Mouse (Mus musculus) limb, embryonic 14.5 days (tissue): ENCODE data around the gene Capn2. TPM values are rescaled to one million over a fixed set of nuclear protein-coding genes. Genes with fewer than 3 reads are reported as not detected.

Source experiments
- ATAC-seq: fragments of 200-750 bp; cut with Nextera tagmentation; 2 replicates; pipeline ENCODE4 v1.8.0; 2017; ENCODE audit warnings: low read depth, moderate number of reproducible peaks, moderate TSS enrichment; ENCODE audit not compliant: low FRiP score
- DNase-seq: peaks from one replicate; pipeline ENCODE4 v3.0.0-alpha.2; 2015; ENCODE audit warnings: low spot score
- H3K27ac ChIP-seq: fragments of 300-500 bp; sonication (generic); replicated peaks from 2 replicates; pipeline ENCODE4 v1.5.1; 2014; ENCODE audit warnings: low read depth, mild to moderate bottlenecking, low read length, moderate library complexity, mixed read lengths
- H3K27me3 ChIP-seq: fragments of 300-500 bp; sonication (generic); 2 replicates; pipeline ENCODE4 v1.6.1; 2014; ENCODE audit warnings: low read length, mixed read lengths; ENCODE audit not compliant: control insufficient read depth, insufficient read depth
- H3K36me3 ChIP-seq: fragments of 300-500 bp; sonication (generic); 2 replicates; pipeline ENCODE4 v1.6.1; 2014; ENCODE audit warnings: mild to moderate bottlenecking, low read length, moderate library complexity, mixed read lengths; ENCODE audit not compliant: control insufficient read depth, insufficient read depth
- H3K4me1 ChIP-seq: fragments of 300-500 bp; sonication (generic); 2 replicates; pipeline ENCODE4 v1.6.1; 2014; ENCODE audit warnings: antibody characterized with exemption, low read length, mixed read lengths; ENCODE audit not compliant: control insufficient read depth, insufficient read depth
- H3K4me2 ChIP-seq: fragments of 300-500 bp; sonication (generic); replicated peaks from 2 replicates; pipeline ENCODE4 v1.6.1; 2014; ENCODE audit warnings: low read depth, mild to moderate bottlenecking, low read length, moderate library complexity; ENCODE audit not compliant: severe bottlenecking
- H3K4me3 ChIP-seq: fragments of 300-500 bp; sonication (generic); replicated peaks from 2 replicates; pipeline ENCODE4 v1.5.1; 2014; ENCODE audit warnings: low read length
- H3K9ac ChIP-seq: fragments of 300-500 bp; sonication (generic); 2 replicates; pipeline ENCODE4 v1.6.1; 2014; ENCODE audit warnings: mild to moderate bottlenecking, low read depth, low read length, moderate library complexity; ENCODE audit not compliant: severe bottlenecking
- H3K9me3 ChIP-seq: fragments of 300-500 bp; sonication (generic); 2 replicates; pipeline ENCODE4 v1.6.1; 2016; ENCODE audit warnings: low read length; ENCODE audit not compliant: control insufficient read depth
- POLR2A ChIP-seq: fragments of 200-500 bp; IDR thresholded peaks from 2 replicates; pipeline ENCODE4 v1.8.0; 2012; ENCODE audit warnings: inconsistent platforms, mild to moderate bottlenecking, moderate library complexity, borderline replicate concordance; ENCODE audit not compliant: insufficient read depth, insufficient read length; ENCODE audit errors: extremely low read depth
- WGBS: fragments of 180-500 bp; shearing (Covaris S2); extraction: QIAGEN DNeasy Blood & Tissue Kit; methylation state at CpG from one replicate; pipeline ENCODE4 v1.1.7; 2014; 5-methylcytosine and 5-hydroxymethylcytosine counted together
- polyA plus RNA-seq, 2 experiments: library from polyadenylated mRNA; depleted of rRNA in 1 of 2; stranded (reverse) in 1 of 2; unstranded in 1 of 2; fragments of >200 nt; fragmentation: Nextera tagmentation in 1 of 2; extraction: Ambion mirVana in 1 of 2; gene quantifications; 2 replicates each; pipeline versions ENCODE4 v1.2.1 to v1.2.3; 2012 to 2014

Gene Capn2
- polyA plus RNA-seq, 2 experiments: 90.5 to 119 TPM

DNA sequence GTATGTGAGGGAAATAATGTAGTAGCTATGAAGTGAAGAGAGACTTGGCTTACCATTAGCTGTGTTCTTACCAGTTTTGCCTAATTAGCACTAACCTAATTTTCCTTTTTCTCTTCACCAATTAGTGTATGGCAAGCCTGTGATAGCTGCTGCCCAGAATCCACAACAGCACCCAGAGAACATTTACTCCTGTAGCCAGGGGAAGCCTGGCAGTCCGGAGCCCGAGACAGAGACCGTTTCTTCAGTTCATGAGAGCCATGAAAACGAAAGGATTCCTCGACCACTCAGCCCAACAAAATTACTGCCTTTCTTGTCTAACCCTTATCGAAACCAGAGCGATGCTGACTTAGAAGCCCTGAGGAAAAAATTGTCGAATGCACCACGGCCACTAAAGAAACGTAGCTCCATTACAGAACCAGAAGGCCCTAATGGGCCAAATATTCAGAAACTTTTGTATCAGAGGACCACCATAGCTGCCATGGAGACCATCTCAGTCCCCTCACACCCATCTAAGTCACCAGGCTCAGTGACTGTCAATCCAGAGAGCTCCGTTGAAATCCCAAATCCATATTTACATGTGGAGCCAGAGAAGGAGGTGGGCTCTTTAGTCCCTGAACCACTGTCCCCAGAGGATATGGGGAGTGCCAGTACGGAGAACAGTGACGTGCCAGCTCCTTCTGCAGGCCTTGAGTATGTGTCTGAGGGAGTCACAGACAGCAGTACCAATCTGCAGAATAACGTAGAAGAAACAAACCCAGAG lies 69.0 kb downstream of the Capn2 start:
- Histone ChIP-seq H3K4me2 (no peak overlapping the region), H3K27me3 (no peaks in the 10 kb centered on the region), H3K9ac (no peak overlapping the region), H3K36me3 (peaks cover 74% of the 10 kb centered on the region), H3K4me1 (no peaks in the 10 kb centered on the region), H3K4me3 (no peak overlapping the region), H3K9me3 (no peaks in the 10 kb centered on the region), H3K27ac (no peak overlapping the region)
- TF ChIP-seq POLR2A: no peak
- ATAC-seq: no peak
- DNase-seq: no peak
- WGBS: 93% methylated on average over 14 of the region's 14 CpGs

- no peak for TF ChIP-seq POLR2A
- H3K9me3 ChIP-seq: no peaks in the 10 kb centered on the region
- H3K4me1 ChIP-seq: no peaks in the 10 kb centered on the region; the same call in 1 of the 2 replicates
- 89% methylated on average over 2 of the region's 2 CpGs for WGBS
- no peak overlapping the region for H3K9ac ChIP-seq
- DNase-seq (no peak), ATAC-seq (no peak)
- no peak overlapping the region for H3K4me2 ChIP-seq
- peaks cover 89% of the 10 kb centered on the region for H3K36me3 ChIP-seq
- H3K27ac ChIP-seq: no peak overlapping the region
- H3K27me3 ChIP-seq: no peaks in the 10 kb centered on the region
- no peak overlapping the region for H3K4me3 ChIP-seq
Observed at GRCm38 (mm10) chr1:182444116-182444515, 73.3 kb downstream of the Capn2 start.

DNA sequence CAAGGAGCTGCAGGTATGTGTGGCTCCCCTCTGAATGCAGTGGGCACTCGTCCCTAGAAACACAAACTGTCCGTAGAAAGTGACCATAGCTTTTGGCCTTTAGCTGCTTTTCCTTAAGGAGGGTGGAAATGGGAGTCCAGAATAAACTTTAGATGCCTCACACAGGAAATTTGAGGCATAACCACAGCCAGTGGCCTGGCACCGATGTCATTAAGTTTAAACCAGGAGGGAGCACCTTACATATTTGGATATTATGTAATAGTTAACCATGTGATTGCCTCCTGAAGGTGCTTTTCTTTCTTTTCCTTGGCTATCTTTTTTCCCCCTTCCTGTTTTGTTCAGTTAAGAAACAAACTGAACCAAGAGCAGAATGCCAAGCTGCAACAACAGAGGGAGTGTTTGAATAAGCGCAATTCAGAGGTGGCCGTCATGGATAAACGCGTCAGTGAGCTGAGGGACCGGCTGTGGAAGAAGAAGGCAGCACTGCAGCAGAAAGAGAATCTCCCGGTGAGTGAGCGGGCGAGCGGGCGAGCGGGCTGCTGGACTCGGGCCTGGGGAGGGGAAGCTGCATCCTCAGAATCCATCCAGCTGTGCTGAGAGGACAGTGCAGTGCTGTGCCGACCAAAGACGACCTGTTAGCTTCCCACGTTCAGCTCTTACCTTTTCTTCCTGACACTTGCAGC lies 75.5 kb downstream of the Capn2 start:
- Histone ChIP-seq H3K36me3 (peaks cover 87% of the 10 kb centered on the region), H3K4me1 (no peaks in the 10 kb centered on the region; the same call in 1 of the 2 replicates), H3K4me2 (no peak overlapping the region), H3K27me3 (no peaks in the 10 kb centered on the region), H3K9me3 (no peaks in the 10 kb centered on the region), H3K27ac (no peak overlapping the region), H3K9ac (no peak overlapping the region), H3K4me3 (no peak overlapping the region)
- no peak for TF ChIP-seq POLR2A
- 84% methylated on average over 18 of the region's 18 CpGs for WGBS
- DNase-seq (no peak), ATAC-seq (no peak)

DNA sequence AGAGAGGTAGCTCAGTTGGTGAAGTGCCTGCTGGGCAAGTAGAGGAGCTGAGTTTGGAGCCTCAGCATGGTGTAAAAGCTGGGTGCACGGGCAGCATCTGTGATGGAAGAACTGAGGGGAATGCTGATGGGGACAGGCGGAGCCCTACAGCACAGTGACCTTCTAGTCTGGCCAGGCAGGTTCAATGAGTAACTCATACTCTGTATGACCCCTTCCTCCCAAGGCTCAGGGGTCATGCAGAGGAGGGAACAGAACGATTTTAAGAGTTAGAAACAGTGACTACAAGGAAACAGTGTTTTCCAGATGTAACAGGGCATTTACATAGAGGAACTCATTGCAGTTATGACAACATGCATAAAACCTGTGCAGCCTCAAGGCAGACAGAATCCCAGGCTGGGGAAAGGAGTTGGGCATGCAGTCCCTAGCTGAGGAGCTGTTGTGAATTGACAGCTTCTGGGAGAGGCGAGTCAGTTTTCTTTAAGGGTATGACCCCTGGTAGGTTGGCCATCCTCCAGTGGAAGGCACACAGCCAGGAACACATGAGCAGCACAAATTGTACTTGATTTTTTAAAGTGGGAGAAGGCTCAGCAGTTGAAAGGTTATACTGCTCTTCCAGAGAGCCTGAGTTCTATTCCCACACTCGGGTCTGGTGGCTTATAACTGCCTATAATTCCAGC lies 77.7 kb downstream of the Capn2 start:
- Histone ChIP-seq H3K9me3 (no peaks in the 10 kb centered on the region), H3K36me3 (peaks cover 81% of the 10 kb centered on the region), H3K4me1 (no peaks in the 10 kb centered on the region; the same call in 1 of the 2 replicates), H3K4me3 (no peak overlapping the region), H3K4me2 (no peak overlapping the region), H3K9ac (no peak overlapping the region), H3K27ac (no peak overlapping the region), H3K27me3 (no peaks in the 10 kb centered on the region)
- no peak for ATAC-seq
- no peak for TF ChIP-seq POLR2A
- peak; percentile 14 for DNase-seq
- 69% methylated on average over 5 of the region's 5 CpGs for WGBS

GRCm38 (mm10) chr1:182436746-182437145 lies 80.7 kb downstream of the Capn2 start:
- H3K4me3 ChIP-seq: no peak overlapping the region
- no peaks in the 10 kb centered on the region; the same call in 1 of the 2 replicates for H3K4me1 ChIP-seq
- no peaks in the 10 kb centered on the region for H3K27me3 ChIP-seq
- no peak for DNase-seq
- peaks cover 74% of the 10 kb centered on the region for H3K36me3 ChIP-seq
- no peak for TF ChIP-seq POLR2A
- no peak overlapping the region for H3K27ac ChIP-seq
- 73% methylated on average over 5 of the region's 5 CpGs for WGBS
- no peak overlapping the region for H3K9ac ChIP-seq
- H3K4me2 ChIP-seq: no peak overlapping the region
- no peak for ATAC-seq
- no peaks in the 10 kb centered on the region for H3K9me3 ChIP-seq
